Mouse (Mus musculus) stomach, embryonic 15.5 days (tissue): ENCODE data around the gene Gm6588. TPM values are rescaled to one million over a fixed set of nuclear protein-coding genes. Genes with fewer than 3 reads are reported as not detected.

Source experiments
- ATAC-seq: fragments of 200-750 bp; cut with Nextera tagmentation; 2 replicates; pipeline ENCODE4 v1.8.0; 2017; ENCODE audit warnings: low read depth, moderate number of reproducible peaks, moderate TSS enrichment; ENCODE audit not compliant: insufficient read depth, low FRiP score
- H3K27ac ChIP-seq: fragments of 300-500 bp; sonication (generic); 2 replicates; pipeline ENCODE4 v1.5.1; 2015; ENCODE audit warnings: mild to moderate bottlenecking, inconsistent platforms
- H3K27me3 ChIP-seq: fragments of 300-500 bp; sonication (generic); replicated peaks from 2 replicates; pipeline ENCODE4 v1.6.1; 2015; ENCODE audit warnings: inconsistent platforms
- H3K36me3 ChIP-seq: fragments of 300-500 bp; sonication (generic); 2 replicates; pipeline ENCODE4 v1.6.1; 2015; ENCODE audit warnings: inconsistent platforms
- H3K4me1 ChIP-seq: fragments of 300-500 bp; sonication (generic); 2 replicates; pipeline ENCODE4 v1.6.1; 2015; ENCODE audit warnings: inconsistent platforms
- H3K4me2 ChIP-seq: fragments of 300-500 bp; sonication (generic); 2 replicates; pipeline ENCODE4 v1.6.1; 2015; ENCODE audit warnings: mild to moderate bottlenecking, inconsistent platforms
- H3K4me3 ChIP-seq: fragments of 300-500 bp; sonication (generic); replicated peaks from 2 replicates; pipeline ENCODE4 v1.5.1; 2015; ENCODE audit warnings: inconsistent platforms
- H3K9ac ChIP-seq: fragments of 300-500 bp; sonication (generic); 2 replicates; pipeline ENCODE4 v1.6.1; 2015; ENCODE audit warnings: inconsistent platforms
- H3K9me3 ChIP-seq: fragments of 300-500 bp; sonication (generic); 2 replicates; pipeline ENCODE4 v1.6.1; 2016; ENCODE audit warnings: inconsistent platforms
- WGBS: fragments of 180-500 bp; shearing (Covaris S2); methylation state at CpG from one replicate; pipeline ENCODE4 v1.1.7; 2015; 5-methylcytosine and 5-hydroxymethylcytosine counted together
- polyA plus RNA-seq: library from polyadenylated mRNA; unstranded; fragments of >200 nt; fragmentation: Nextera tagmentation; extraction: Ambion mirVana; gene quantifications from 2 replicates; pipeline ENCODE4 v1.2.1, GENCODE M21; 2015

Gene Gm6588
- polyA plus RNA-seq, 1 experiment from 2014 or later, result 0.08 TPM

GRCm38 (mm10) chr5:112481946-112482410 is 32.8 kb downstream of the Gm6588 start:
- no peak overlapping the region for H3K27ac ChIP-seq

GRCm38 (mm10) chr5:112482551-112482950 is 33.3 kb downstream of the Gm6588 start:
- no peak overlapping the region for H3K4me3 ChIP-seq
- H3K27ac ChIP-seq, result no peak overlapping the region
- H3K36me3 ChIP-seq, result no peaks in the 10 kb centered on the region
- WGBS, result 60% methylated on average over 13 of the region's 13 CpGs
- H3K9me3 ChIP-seq, result no peaks in the 10 kb centered on the region
- H3K4me2 ChIP-seq, result no peak overlapping the region
- H3K9ac ChIP-seq, result no peak overlapping the region
- no peaks in the 10 kb centered on the region for H3K4me1 ChIP-seq
- H3K27me3 ChIP-seq, result 0 out of 2 replicates have a peak, but pooled peaks cover 3% of the 10 kb centered on the region
- ATAC-seq, result no peak

More at GRCm38 (mm10) chr5:112481946-112482410, 32.8 kb downstream of the Gm6588 start:
- no peaks in the 10 kb centered on the region for H3K36me3 ChIP-seq
- H3K4me2 ChIP-seq, result no peak overlapping the region
- 0 out of 2 replicates have a peak, but pooled peaks cover 3% of the 10 kb centered on the region for H3K27me3 ChIP-seq
- H3K4me1 ChIP-seq, result no peaks in the 10 kb centered on the region
- no peaks in the 10 kb centered on the region for H3K9me3 ChIP-seq
- WGBS, result 30% methylated on average over 19 of the region's 19 CpGs
- H3K4me3 ChIP-seq, result no peak overlapping the region
- no peak for ATAC-seq
- no peak overlapping the region for H3K9ac ChIP-seq

- H3K4me1 ChIP-seq, result no peaks in the 10 kb centered on the region
These were observed 33.8 kb downstream of the Gm6588 start for GRCm38 (mm10) chr5:112483030-112483429.

GRCm38 (mm10) chr5:112484924-112485715 is 35.9 kb downstream of the Gm6588 start:
- 22% methylated on average over 13 of the region's 13 CpGs for WGBS
- no peak overlapping the region for H3K4me3 ChIP-seq
- ATAC-seq, result no peak
- no peaks in the 10 kb centered on the region for H3K4me1 ChIP-seq
- no peak overlapping the region for H3K27ac ChIP-seq
- H3K9ac ChIP-seq, result no peak overlapping the region
- no peaks in the 10 kb centered on the region for H3K9me3 ChIP-seq
- no peak overlapping the region for H3K4me2 ChIP-seq
- H3K36me3 ChIP-seq, result no peaks in the 10 kb centered on the region
- H3K27me3 ChIP-seq, result 0 out of 2 replicates have a peak, but pooled peaks cover 3% of the 10 kb centered on the region

More at GRCm38 (mm10) chr5:112483030-112483429, 33.8 kb downstream of the Gm6588 start:
- Histone ChIP-seq H3K27ac (no peak overlapping the region), H3K36me3 (no peaks in the 10 kb centered on the region), H3K4me2 (no peak overlapping the region), H3K27me3 (0 out of 2 replicates have a peak, but pooled peaks cover 3% of the 10 kb centered on the region), H3K9me3 (no peaks in the 10 kb centered on the region), H3K9ac (no peak overlapping the region), H3K4me3 (no peak overlapping the region)
- 79% methylated on average over 8 of the region's 8 CpGs for WGBS
- ATAC-seq, result no peak

- Histone ChIP-seq H3K36me3 (no peaks in the 10 kb centered on the region), H3K9me3 (no peaks in the 10 kb centered on the region), H3K4me1 (no peaks in the 10 kb centered on the region), H3K4me3 (no peak overlapping the region), H3K9ac (no peak overlapping the region), H3K4me2 (no peak overlapping the region), H3K27ac (no peak overlapping the region), H3K27me3 (0 out of 2 replicates have a peak, but pooled peaks cover 3% of the 10 kb centered on the region)
- ATAC-seq, result no peak
- 55% methylated on average over 5 of the region's 5 CpGs for WGBS
These were observed 37.2 kb downstream of the Gm6588 start for GRCm38 (mm10) chr5:112486415-112486814.

GRCm38 (mm10) chr5:112487504-112487903 is 38.3 kb downstream of the Gm6588 start:
- no peaks in the 10 kb centered on the region for H3K36me3 ChIP-seq
- no peak for ATAC-seq
- H3K4me1 ChIP-seq, result no peaks in the 10 kb centered on the region
- no peak overlapping the region for H3K4me3 ChIP-seq
- WGBS, result 80% methylated on average over 1 of the region's 1 CpGs
- no peaks in the 10 kb centered on the region for H3K9me3 ChIP-seq
- H3K9ac ChIP-seq, result no peak overlapping the region
- H3K27ac ChIP-seq, result no peak overlapping the region
- no peak overlapping the region for H3K4me2 ChIP-seq
- H3K27me3 ChIP-seq, result 0 out of 2 replicates have a peak, but pooled peaks cover 3% of the 10 kb centered on the region

- no peaks in the 10 kb centered on the region for H3K4me1 ChIP-seq
- H3K27ac ChIP-seq, result no peak overlapping the region
- no peak for ATAC-seq
- H3K4me3 ChIP-seq, result no peak overlapping the region
- H3K4me2 ChIP-seq, result no peak overlapping the region
- 72% methylated on average over 8 of the region's 8 CpGs for WGBS
- no peak overlapping the region for H3K9ac ChIP-seq
- 0 out of 2 replicates have a peak, but pooled peaks cover 3% of the 10 kb centered on the region for H3K27me3 ChIP-seq
- no peaks in the 10 kb centered on the region for H3K36me3 ChIP-seq
- no peaks in the 10 kb centered on the region for H3K9me3 ChIP-seq
These were observed 39.0 kb downstream of the Gm6588 start for GRCm38 (mm10) chr5:112488101-112488776.

GRCm38 (mm10) chr5:112491489-112491888 is 42.3 kb downstream of the Gm6588 start:
- no peak for ATAC-seq
- H3K4me1 ChIP-seq, result peaks cover 4% of the 10 kb centered on the region
- no peaks in the 10 kb centered on the region for H3K27me3 ChIP-seq
- no peak overlapping the region for H3K27ac ChIP-seq
- no peak overlapping the region for H3K4me3 ChIP-seq
- WGBS, result 46% methylated on average over 11 of the region's 11 CpGs
- H3K4me2 ChIP-seq, result no peak overlapping the region
- no peaks in the 10 kb centered on the region for H3K36me3 ChIP-seq
- H3K9ac ChIP-seq, result no peak overlapping the region
- no peaks in the 10 kb centered on the region for H3K9me3 ChIP-seq

- ATAC-seq, result no peak
- H3K4me2 ChIP-seq, result no peak overlapping the region
- WGBS, result 32% methylated on average over 11 of the region's 11 CpGs
These were observed 44.3 kb downstream of the Gm6588 start for GRCm38 (mm10) chr5:112493492-112493891.

GRCm38 (mm10) chr5:112496753-112497369 is 47.6 kb downstream of the Gm6588 start:
- peaks cover 9% of the 10 kb centered on the region for H3K4me1 ChIP-seq
- ATAC-seq, result no peak
- H3K4me2 ChIP-seq, result no peak overlapping the region
- 67% methylated on average over 7 of the region's 7 CpGs for WGBS
- H3K36me3 ChIP-seq, result no peaks in the 10 kb centered on the region
- no peaks in the 10 kb centered on the region for H3K27me3 ChIP-seq
- H3K27ac ChIP-seq, result no peak overlapping the region
- H3K9me3 ChIP-seq, result no peaks in the 10 kb centered on the region
- H3K9ac ChIP-seq, result no peak overlapping the region
- H3K4me3 ChIP-seq, result no peak overlapping the region

More at GRCm38 (mm10) chr5:112493492-112493891, 44.3 kb downstream of the Gm6588 start:
- Histone ChIP-seq H3K4me1 (peaks cover 4% of the 10 kb centered on the region), H3K9ac (no peak overlapping the region), H3K27me3 (no peaks in the 10 kb centered on the region), H3K36me3 (no peaks in the 10 kb centered on the region), H3K27ac (no peak overlapping the region), H3K4me3 (no peak overlapping the region), H3K9me3 (no peaks in the 10 kb centered on the region)

GRCm38 (mm10) chr5:112498921-112499917 is 50.0 kb downstream of the Gm6588 start:
- H3K9me3 ChIP-seq, result no peaks in the 10 kb centered on the region
- H3K27me3 ChIP-seq, result no peaks in the 10 kb centered on the region
- 60% methylated on average over 13 of the region's 13 CpGs for WGBS
- H3K4me1 ChIP-seq, result peaks cover 6% of the 10 kb centered on the region; the same call in 1 of the 2 replicates
- H3K36me3 ChIP-seq, result no peaks in the 10 kb centered on the region
- no peak overlapping the region for H3K4me3 ChIP-seq
- ATAC-seq, result no peak
- H3K9ac ChIP-seq, result no peak overlapping the region
- no peak overlapping the region for H3K27ac ChIP-seq
- no peak overlapping the region for H3K4me2 ChIP-seq
